Mouse (Mus musculus) intestine, postnatal 0 days (tissue): ENCODE data around the gene Ntn1. TPM values are rescaled to one million over a fixed set of nuclear protein-coding genes. Genes with fewer than 3 reads are reported as not detected.

Experiments used
- ATAC-seq: fragments of 200-750 bp; cut with Nextera tagmentation; 2 replicates; pipeline ENCODE4 v1.8.0; 2017; ENCODE audit warnings: mild to moderate bottlenecking, moderate TSS enrichment, moderate library complexity
- H3K27ac ChIP-seq: fragments of 300-500 bp; sonication (generic); 2 replicates; pipeline ENCODE4 v1.5.1; 2014; ENCODE audit warnings: mild to moderate bottlenecking, low read depth, low read length, moderate library complexity
- H3K27me3 ChIP-seq: fragments of 300-500 bp; sonication (generic); replicated peaks from 2 replicates; pipeline ENCODE4 v1.6.1; 2014; ENCODE audit warnings: low read length, mixed read lengths; ENCODE audit not compliant: control insufficient read depth, insufficient read depth
- H3K36me3 ChIP-seq: fragments of 300-500 bp; sonication (generic); 2 replicates; pipeline ENCODE4 v1.6.1; 2014; ENCODE audit warnings: mild to moderate bottlenecking, moderate library complexity; ENCODE audit not compliant: control insufficient read depth, insufficient read depth
- H3K4me1 ChIP-seq: fragments of 300-500 bp; sonication (generic); replicated peaks from 2 replicates; pipeline ENCODE4 v1.6.1; 2014; ENCODE audit warnings: antibody characterized with exemption, low read length, mixed read lengths; ENCODE audit not compliant: control insufficient read depth, insufficient read depth
- H3K4me2 ChIP-seq: fragments of 300-500 bp; sonication (generic); replicated peaks from 2 replicates; pipeline ENCODE4 v1.6.1; 2014; ENCODE audit warnings: low read depth, mild to moderate bottlenecking, moderate library complexity
- H3K4me3 ChIP-seq: fragments of 300-500 bp; sonication (generic); 2 replicates; pipeline ENCODE4 v1.5.1; 2014; ENCODE audit warnings: low read depth, low read length
- H3K9ac ChIP-seq: fragments of 300-500 bp; sonication (generic); 2 replicates; pipeline ENCODE4 v1.6.1; 2014; ENCODE audit warnings: mild to moderate bottlenecking, low read depth, low read length
- H3K9me3 ChIP-seq: fragments of 300-500 bp; sonication (generic); 2 replicates; pipeline ENCODE4 v1.6.1; 2016; ENCODE audit warnings: mixed run types; ENCODE audit not compliant: control insufficient read depth
- CTCF ChIP-seq: sonication (generic); IDR thresholded peaks from 2 replicates; pipeline ENCODE4 v1.5.1; 2016; ENCODE audit warnings: low read depth, mild to moderate bottlenecking, control low read depth, antibody characterized with exemption, moderate library complexity
- WGBS: fragments of 180-500 bp; shearing (Covaris S2); extraction: QIAGEN DNeasy Blood & Tissue Kit; methylation state at CpG from one replicate; pipeline ENCODE4 v1.1.7; 2014; 5-methylcytosine and 5-hydroxymethylcytosine counted together
- polyA plus RNA-seq: library from polyadenylated mRNA; unstranded; fragments of >200 nt; fragmentation: Nextera tagmentation; extraction: Ambion mirVana; gene quantifications from 2 replicates; pipeline ENCODE4 v1.2.1, GENCODE M21; 2015

The Ntn1 gene
- polyA plus RNA-seq, 1 experiment from 2014 or later: 8.8 TPM

DNA sequence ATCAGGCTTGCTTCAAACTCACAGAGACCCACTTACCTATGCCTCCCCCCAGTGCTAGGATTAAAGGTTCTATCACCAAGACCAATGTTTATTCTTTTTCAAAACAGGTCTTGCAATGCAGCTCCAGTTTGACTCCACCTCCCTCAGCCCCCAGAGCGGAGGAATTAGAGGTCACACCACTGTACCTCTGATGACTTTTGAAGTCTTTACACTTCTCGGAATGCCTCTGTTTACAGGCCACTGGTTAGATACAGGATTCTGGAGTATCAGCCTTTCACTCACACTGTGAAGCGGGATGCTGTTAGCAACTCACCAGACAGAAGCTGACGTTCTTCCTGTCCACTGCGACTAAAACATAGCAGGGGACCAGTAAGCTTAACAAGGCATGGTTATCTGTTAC, 805 bp upstream of the Ntn1 start:
- WGBS: 32% methylated on average over 5 of the region's 5 CpGs
- Histone ChIP-seq H3K9ac (no peak overlapping the region), H3K36me3 (no peaks in the 10 kb centered on the region), H3K27me3 (peaks cover 51% of the 10 kb centered on the region), H3K4me2 (no peak overlapping the region), H3K9me3 (no peaks in the 10 kb centered on the region), H3K4me1 (no peaks in the 10 kb centered on the region), H3K4me3 (no peak overlapping the region), H3K27ac (no peak overlapping the region)
- ATAC-seq: no peak
- no peak for TF ChIP-seq CTCF

DNA sequence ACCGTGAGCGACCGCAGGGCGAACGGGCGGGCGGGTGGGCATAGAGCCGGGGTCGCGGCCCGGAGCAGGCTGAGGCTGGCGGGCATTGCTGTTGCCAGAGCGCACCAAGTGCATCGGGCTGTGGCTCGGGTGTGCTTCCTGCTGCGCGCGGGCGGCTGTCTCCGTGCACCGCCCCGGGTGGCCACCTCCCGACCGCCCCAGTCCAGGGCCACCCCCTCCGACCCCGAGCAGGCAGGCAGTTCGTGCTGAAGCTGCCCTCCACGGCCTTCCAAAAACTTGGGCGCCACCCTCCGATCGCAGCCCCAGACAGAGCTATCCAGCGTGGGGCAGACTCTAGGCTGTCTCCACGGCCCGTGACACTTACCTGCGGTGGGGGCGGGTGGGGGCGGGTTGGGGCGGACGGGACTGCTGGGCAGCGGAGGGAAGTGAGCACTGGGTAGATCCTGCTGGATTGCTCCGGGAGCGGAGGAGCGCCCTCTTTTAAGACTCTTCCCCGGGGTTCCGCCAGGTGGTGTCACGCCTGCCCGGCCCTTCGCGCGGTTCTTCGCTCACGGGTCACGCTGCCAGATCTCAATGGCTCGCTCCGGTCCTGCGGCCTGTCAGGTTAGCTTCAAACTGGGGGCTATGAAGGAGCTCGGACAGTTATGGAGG, 477 bp downstream of the Ntn1 start:
- peak overlapping the region; percentile 47 for H3K4me3 ChIP-seq
- H3K4me2 ChIP-seq: peak overlapping the region; percentile 83
- H3K27me3 ChIP-seq: peaks cover 57% of the 10 kb centered on the region
- H3K4me1 ChIP-seq: no peaks in the 10 kb centered on the region
- peak; percentile 60 for TF ChIP-seq CTCF
- no peaks in the 10 kb centered on the region for H3K9me3 ChIP-seq
- under 1% methylated on average over 55 of the region's 57 CpGs for WGBS
- H3K27ac ChIP-seq: no peak overlapping the region
- H3K9ac ChIP-seq: no peak overlapping the region
- no peaks in the 10 kb centered on the region for H3K36me3 ChIP-seq
- no peak for ATAC-seq

DNA sequence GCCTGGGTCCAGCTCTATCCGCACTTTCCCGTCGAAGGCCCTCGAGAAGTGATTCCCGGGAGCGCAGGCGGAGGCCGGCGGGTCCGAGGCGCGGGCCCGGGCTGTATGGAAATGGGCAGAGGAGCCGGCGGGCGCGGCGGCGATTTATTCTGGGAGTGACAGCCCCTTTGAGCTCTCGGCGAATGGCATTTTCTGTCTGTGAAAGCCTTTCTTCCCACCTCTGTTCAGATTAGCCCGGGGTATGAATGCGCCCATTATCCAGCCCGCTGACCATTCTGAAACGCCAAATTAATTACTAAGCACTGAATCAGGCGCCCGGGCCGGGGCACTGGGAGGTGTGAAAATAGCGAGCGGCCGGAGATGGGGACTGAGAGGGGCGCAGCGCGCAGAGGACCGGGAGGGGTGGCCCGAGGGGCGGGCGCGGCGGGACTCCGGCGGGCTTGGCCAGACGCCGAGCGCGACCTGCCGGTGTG, 1.0 kb downstream of the Ntn1 start:
- peak overlapping the region; percentile 83 for H3K4me2 ChIP-seq
- TF ChIP-seq CTCF: no peak
- under 1% methylated on average over 47 of the region's 47 CpGs for WGBS
- ATAC-seq: no peak
- H3K9ac ChIP-seq: no peak overlapping the region
- H3K4me1 ChIP-seq: no peaks in the 10 kb centered on the region
- no peaks in the 10 kb centered on the region for H3K9me3 ChIP-seq
- no peak overlapping the region for H3K27ac ChIP-seq
- no peaks in the 10 kb centered on the region for H3K36me3 ChIP-seq
- H3K4me3 ChIP-seq: peak overlapping the region; percentile 47
- peaks cover 57% of the 10 kb centered on the region for H3K27me3 ChIP-seq

DNA sequence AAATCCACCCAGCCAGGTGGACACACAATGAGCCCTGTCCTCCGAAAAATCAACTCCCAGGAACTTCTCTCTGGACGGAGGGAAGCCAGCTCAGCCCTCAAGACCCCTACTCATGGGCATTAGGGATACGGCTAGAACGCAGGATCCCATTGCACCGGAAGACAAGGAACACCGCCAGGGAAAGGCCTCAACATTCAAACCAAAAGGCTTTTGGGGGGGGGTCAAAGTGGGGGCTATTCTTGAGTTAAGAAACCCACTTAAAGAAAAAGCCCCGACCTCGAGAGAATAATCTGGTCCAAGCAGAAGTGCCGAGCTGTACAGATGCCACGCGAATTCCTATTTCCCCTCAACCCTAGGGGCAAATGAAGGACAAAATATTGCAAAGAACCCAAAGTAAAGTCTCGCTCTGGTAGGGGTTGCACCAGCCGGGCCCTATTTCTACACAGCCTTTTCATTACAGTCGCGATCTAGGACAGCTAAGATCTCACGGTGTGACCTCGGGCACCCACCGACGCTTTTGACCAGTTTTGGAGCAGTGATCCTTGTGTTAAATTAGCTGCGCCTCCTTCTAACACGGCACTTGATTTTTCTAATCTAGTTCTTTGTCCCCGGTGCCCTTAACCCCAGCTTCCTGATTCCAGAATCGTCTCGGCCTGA, 1.6 kb downstream of the Ntn1 start:
- Histone ChIP-seq H3K4me1 (no peaks in the 10 kb centered on the region), H3K27me3 (peaks cover 62% of the 10 kb centered on the region), H3K27ac (no peak overlapping the region), H3K9me3 (no peaks in the 10 kb centered on the region), H3K9ac (no peak overlapping the region), H3K36me3 (no peaks in the 10 kb centered on the region), H3K4me2 (peak overlapping the region; percentile 83), H3K4me3 (peak overlapping the region; percentile 47)
- WGBS: 28% methylated on average over 24 of the region's 24 CpGs
- TF ChIP-seq CTCF: no peak
- ATAC-seq: no peak

DNA sequence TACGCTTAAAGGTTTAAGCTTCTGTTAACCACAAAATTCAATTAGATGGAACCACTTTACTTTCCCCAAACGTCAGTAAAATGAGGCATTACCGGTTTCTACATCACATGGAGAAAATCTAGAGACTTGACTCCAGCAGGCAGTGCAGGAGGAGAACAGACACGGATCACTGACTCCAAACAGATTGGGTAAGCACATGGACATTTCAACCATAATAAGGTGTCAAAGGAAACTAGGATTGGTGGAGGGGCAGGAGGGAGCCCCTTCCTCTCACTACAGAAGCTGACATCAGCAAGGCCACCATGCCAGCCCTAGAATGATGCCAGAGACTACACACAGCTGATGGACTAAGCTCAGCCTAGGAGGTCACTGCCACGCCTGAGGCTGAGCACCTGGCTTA, 5.1 kb downstream of the Ntn1 start:
- Histone ChIP-seq H3K36me3 (no peaks in the 10 kb centered on the region), H3K4me1 (no peaks in the 10 kb centered on the region), H3K9me3 (no peaks in the 10 kb centered on the region), H3K4me3 (no peak overlapping the region), H3K9ac (no peak overlapping the region), H3K27ac (no peak overlapping the region), H3K27me3 (peaks cover 77% of the 10 kb centered on the region), H3K4me2 (no peak overlapping the region)
- ATAC-seq: no peak
- 76% methylated on average over 5 of the region's 5 CpGs for WGBS
- TF ChIP-seq CTCF: no peak

DNA sequence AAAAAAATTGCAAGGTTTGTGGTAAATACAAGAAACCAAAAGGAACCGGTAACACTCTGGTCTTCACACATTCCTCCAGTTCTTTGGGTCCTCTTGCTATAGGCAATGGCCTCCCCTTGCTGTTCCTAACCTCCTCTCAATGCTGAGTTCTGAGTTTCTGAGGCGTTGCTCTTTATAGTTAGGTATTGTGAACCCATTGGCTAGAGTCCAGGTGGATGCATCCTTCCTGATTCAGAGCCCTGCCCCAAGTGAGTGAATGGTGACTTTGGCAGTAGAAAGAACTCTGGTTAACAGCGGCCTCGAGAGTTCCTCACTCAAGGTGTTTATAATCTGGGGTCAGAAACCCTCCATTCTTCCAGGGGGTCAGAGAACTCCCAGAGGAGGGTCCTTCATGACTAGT, 5.9 kb downstream of the Ntn1 start:
- WGBS: 43% methylated on average over 4 of the region's 4 CpGs
- H3K27me3 ChIP-seq: peaks cover 74% of the 10 kb centered on the region

More for the DNA sequence above, 5.9 kb downstream of the Ntn1 start:
- Histone ChIP-seq H3K27ac (no peak overlapping the region), H3K4me1 (no peaks in the 10 kb centered on the region), H3K4me3 (no peak overlapping the region), H3K9ac (no peak overlapping the region), H3K4me2 (no peak overlapping the region), H3K9me3 (no peaks in the 10 kb centered on the region), H3K36me3 (no peaks in the 10 kb centered on the region)
- ATAC-seq: no peak
- TF ChIP-seq CTCF: no peak
